Mouse (Mus musculus) spleen, adult 10 weeks (tissue): ENCODE results near the gene Loxl3. TPM values are rescaled to one million over a fixed set of nuclear protein-coding genes. Genes with fewer than 3 reads are reported as not detected.

Experiments
- polyA plus RNA-seq: library from polyadenylated mRNA; stranded (reverse); fragments of 350-450 nt; fragmentation: Illumina TruSeq; extraction: RNeasy Lipid Tissue Mini Kit (QIAGEN cat#74804); gene quantifications from one replicate; pipeline ENCODE4 v1.2.3, GENCODE M21; 2015; ENCODE audit warnings: low replicate concordance; ENCODE audit not compliant: insufficient read depth

Gene Loxl3
- polyA plus RNA-seq, result 6.8 TPM

DNA sequence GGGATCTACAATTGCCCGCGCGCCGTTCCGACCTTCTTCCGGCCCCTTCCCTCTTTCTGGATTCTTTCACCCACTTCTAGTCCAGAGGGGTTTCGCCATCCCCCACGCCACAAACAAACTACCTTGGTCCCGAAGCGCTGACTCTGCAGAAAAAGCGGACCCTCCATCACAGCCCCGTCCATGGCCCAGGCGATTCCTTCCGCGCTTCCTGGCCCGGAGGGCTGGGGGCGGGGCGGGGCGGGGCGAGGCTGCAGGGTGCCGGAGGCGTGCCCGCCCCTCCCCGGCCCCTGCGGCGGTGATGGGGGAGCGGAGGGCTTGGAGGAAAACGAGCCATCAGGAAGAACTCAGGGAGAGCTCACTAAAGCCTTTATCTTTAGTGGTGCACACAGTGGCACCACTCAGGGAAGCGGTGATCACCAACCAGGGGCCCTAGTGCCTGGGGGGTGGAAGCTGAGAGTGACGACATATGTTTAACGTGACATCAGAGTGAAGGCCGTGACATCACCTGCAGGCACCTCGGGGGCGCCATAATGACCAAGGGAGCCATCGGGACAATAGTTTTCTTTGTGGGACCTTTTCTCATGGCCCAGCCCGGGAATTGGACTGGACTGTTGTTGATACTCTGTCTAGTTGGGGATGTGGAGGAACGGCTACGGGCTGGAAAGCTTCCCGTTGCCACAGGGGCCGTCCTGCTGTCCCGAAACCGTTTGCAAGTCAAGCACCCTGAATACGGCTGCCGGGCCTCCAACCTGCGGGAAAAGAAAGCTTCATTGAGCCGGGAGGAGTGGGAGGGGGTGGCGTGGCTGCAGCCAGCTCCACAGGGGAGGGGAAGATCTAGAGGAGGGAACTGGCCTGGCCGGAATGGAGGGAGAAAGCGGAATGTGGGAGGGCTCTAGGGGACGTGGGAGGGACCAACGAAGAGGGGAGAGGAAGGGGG, at the start of gene Loxl3, which contains the start of gene Dok1:
Loxl3 (plus strand) TSS at position 925 of the 937 bp plus-strand sequence.
Dok1 (minus strand) TSS at position 223 of the 937 bp plus-strand sequence.

DNA sequence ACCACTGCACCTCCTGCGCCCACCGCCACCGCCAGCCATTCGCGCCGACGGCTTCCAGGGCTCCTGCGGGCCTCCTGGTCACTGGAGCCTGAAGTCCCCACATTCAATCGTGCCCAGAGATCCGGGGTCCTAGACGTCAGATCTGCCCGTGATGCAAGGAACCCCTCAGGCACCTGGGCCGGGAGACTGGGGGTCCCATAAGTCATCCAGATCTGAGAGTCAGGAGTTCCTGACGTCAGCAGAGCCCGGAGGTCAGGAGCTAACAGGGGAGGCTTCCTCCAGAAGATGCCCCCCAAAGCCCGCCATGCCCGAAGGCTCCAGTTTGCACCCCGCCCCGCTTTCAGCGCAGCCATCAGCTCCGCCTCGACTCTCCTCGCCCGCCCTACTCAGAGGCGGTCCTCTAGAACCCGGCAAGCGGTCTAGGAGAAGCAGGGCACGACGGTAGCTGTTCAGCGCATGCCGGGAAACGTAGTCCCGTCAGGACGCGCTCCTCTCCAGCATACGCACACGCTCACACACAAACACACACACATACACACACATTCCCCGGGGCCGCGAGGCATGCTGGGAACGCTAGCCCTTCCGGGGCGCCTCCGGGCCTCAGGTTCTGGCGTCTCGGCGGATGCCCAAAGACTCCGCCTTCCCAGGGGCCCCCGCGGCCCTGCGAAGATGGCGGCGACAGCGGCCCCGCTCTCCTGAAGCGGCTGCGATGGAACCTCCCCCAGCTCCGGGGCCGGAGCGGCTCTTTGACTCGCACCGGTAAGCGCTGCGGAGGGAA, 20.3 kb downstream of the Loxl3 start, which contains the start of gene Aup1:
Aup1 (plus strand) TSS at position 448 of the 778 bp plus-strand sequence.

DNA sequence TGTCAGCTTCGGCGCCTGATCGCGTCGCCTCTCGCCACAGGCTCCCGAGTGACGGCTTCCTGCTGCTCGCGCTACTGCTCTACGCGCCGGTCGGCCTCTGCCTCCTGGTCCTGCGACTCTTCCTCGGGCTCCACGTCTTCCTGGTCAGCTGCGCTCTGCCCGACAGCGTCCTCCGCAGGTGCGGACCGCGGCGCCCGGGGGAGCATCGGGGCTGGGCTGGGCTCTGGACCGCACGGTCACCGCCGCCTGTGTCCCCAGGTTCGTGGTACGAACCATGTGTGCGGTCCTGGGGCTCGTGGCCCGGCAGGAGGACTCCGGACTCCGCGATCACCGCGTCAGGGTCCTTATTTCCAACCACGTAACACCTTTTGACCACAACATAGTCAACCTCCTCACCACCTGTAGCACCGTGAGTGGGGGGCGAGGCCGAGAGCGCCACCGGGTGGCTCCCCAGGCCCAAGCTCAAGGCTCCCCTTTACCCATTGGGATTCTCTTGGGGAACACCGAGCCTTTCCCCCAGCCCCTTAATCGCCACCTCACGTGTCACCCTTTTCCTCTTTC, 21.0 kb downstream of the Loxl3 start, which contains the start of gene Htra2:
Htra2 (minus strand) TSS at position 403 of the 561 bp plus-strand sequence.

DNA sequence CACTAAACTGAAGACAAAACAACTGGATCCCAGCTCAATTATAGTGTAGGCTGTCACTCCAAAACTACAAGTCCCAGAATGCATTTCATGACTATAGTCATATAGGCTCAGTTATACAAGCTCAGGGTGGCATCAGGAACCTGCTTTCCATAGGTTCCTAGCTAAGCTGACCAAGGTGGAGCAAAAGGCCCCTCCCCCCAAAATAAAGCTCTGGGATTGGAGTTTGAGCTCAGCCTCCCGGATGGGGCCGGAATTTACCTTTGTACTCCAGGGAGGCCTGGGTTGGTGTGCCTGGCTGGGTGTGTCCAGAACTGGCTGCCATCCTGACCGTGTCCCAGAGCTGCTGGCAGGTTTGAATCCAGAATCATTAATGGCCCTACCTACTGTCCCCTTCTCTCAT, 23.8 kb downstream of the Loxl3 start, which contains the start of gene Dqx1:
Dqx1 (plus strand) TSS at position 55 of the 400 bp plus-strand sequence.

DNA sequence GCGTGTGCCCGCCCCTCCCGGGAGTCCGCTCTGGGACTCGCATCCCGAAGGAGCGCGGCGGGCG, 36.1 kb downstream of the Loxl3 start, which contains the start of gene Tlx2:
Tlx2 (minus strand) TSS at position 47 of the 64 bp plus-strand sequence.

DNA sequence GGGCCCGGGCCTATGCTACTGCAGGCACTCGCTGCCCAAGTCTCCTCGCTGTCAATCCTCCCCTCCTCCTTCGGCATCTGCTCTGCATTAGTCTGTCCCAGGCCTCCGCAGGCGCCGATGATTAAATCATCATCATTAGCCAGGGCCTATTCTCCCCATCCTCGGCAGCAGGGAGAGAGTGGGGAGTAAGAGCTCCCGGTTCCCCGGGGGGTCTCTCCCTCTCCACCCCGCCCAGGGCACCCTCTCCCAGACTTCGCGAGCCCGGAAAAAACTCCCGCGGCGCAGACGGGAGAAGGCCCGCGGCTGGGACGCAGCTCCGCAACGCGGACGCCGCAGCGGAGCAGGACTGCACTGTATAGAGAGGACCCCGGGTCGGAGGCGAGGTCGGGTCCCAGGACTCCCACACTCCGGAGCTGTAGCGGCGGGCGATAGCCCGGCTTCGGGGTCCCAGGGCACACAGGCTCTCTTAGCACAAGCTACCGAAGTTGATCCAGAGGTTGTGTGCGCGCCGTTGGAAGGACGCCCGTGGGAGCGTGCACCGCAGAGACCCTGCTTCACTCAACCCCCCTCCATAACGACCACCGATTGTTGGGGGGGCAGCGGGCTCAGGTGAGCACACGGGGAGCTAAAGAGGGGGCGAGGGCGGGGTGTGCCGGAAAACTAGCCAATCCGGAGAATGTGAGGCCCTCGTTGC, 43.8 kb downstream of the Loxl3 start, which contains the start of gene Pcgf1:
Pcgf1 (plus strand) TSS at position 240 of the 694 bp plus-strand sequence.

DNA sequence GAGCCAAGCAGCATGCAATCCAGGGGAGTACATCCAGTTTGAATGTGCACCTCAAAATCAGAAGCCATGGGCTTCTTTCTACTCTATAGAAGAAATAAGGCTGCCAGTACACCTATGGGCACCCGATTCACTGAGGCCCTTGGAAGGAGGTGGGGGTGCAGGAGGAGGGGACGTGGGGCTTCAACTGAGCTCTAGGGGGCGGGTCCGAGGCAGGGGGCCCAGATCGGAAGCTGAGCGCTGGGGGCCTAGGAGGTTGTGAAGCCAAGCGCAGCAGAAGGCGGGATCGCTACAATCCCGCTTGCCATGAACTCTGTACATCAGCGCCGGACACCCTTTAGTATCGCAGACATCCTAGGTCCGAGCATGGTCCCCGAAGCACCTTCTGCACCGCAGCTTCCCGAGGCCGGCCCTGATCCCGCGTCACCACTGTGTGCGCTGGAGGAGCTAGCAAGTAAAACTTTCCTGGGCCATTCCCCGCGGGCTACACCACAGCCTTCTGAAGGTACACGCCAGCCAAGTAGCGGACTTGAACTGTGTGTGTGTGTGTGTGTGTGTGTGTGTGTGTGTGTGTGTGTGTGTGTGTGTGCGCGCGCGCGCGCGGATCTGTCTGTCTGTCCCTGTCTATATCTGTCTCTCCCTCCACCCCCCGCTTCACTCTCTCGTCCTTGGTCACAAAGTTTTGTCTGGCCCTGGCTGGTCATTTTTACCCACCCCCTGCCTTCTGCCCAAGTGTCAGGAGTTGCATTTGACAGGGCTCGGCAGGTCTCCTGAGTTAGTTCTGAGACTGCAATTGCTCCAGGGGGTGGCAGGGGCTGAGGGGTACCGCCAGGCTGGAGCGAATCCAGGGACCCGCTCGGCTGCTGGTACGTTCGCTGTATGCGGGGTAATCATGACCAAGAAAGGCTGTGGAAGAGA, 52.4 kb downstream of the Loxl3 start, which contains the start of gene Lbx2:
Lbx2 (plus strand) TSS at position 247 of the 915 bp plus-strand sequence.

DNA sequence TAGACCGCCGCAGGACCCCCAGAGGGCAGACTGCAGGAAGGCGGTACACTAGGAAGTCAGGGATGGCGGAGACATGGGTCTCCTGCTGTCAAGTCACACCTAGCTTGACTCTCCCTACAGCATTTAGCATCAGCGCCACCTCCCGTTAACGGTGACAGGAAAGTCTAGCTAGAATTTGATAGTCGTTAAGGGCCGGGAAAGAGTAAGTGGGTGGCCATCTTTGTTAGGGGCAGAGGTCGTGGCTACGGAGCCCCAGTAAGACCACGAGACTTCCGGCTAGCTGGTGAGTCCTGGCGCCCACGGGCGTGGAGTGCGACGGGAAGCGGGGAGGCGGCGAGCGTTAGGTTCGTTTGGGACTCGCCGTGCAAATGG, 67.3 kb downstream of the Loxl3 start, which contains the start of the genes Ccdc142 and Gm42688:
Ccdc142 (plus strand) TSS at position 286 of the 372 bp plus-strand sequence.
Gm42688 (plus strand) TSS at position 302 of the 372 bp plus-strand sequence.

Other genes with a start within 250 kb of the Loxl3 start
- 2.3 TPM for gene Sema4f, start 94.4 kb upstream of the Loxl3 start, polyA plus RNA-seq
- 0.52 TPM for gene M1ap, start 87.3 kb upstream of the Loxl3 start, polyA plus RNA-seq
- 13.5 TPM for gene Dok1, start 702 bp upstream of the Loxl3 start, polyA plus RNA-seq
- 155 TPM for gene Aup1, start 20.3 kb downstream of the Loxl3 start, polyA plus RNA-seq
- 58.4 TPM for gene Htra2, start 21.1 kb downstream of the Loxl3 start, polyA plus RNA-seq
- gene Dqx1, start 23.7 kb downstream of the Loxl3 start, polyA plus RNA-seq, result 3.4 TPM
- not detected for gene Tlx2, start 36.1 kb downstream of the Loxl3 start, polyA plus RNA-seq
- 20.7 TPM for gene Pcgf1, start 43.7 kb downstream of the Loxl3 start, polyA plus RNA-seq
- not detected for gene Lbx2, start 52.2 kb downstream of the Loxl3 start, polyA plus RNA-seq
- 0.48 TPM for gene Ccdc142, start 67.4 kb downstream of the Loxl3 start, polyA plus RNA-seq
- 4.8 TPM for gene Gm42688, start 67.4 kb downstream of the Loxl3 start, polyA plus RNA-seq
- gene Mrpl53, start 74.9 kb downstream of the Loxl3 start, polyA plus RNA-seq, result 19.2 TPM
- 22.9 TPM for gene Mogs, start 81.3 kb downstream of the Loxl3 start, polyA plus RNA-seq
- gene Wbp1, start 87.4 kb downstream of the Loxl3 start, polyA plus RNA-seq, result 27.1 TPM
- 7.5 TPM for gene Ino80b, start 91.3 kb downstream of the Loxl3 start, polyA plus RNA-seq
- gene Rtkn, start 101.3 kb downstream of the Loxl3 start, polyA plus RNA-seq, result 0.52 TPM
- 0.14 TPM for gene Wdr54, start 122.2 kb downstream of the Loxl3 start, polyA plus RNA-seq
- not detected for gene 1700003E16Rik, start 122.2 kb downstream of the Loxl3 start, polyA plus RNA-seq
- gene Dctn1, start 131.7 kb downstream of the Loxl3 start, polyA plus RNA-seq, result 39.1 TPM
- gene Slc4a5, start 185.7 kb downstream of the Loxl3 start, polyA plus RNA-seq, result not detected